Mouse (Mus musculus) lung, adult 2 months (tissue): ENCODE data around the gene Tnfrsf1a.

Experiments used
- CTCF ChIP-seq: fragments of 200-500 bp; IDR thresholded peaks from 2 replicates; pipeline ENCODE4 v1.5.1; 2011; ENCODE audit warnings: mild to moderate bottlenecking, low read length, control low read depth; ENCODE audit not compliant: insufficient read depth
- POLR2A ChIP-seq: fragments of 200-500 bp; IDR thresholded peaks from 2 replicates; pipeline ENCODE4 v1.6.1; 2011; ENCODE audit warnings: low read depth, mild to moderate bottlenecking, control low read depth, low read length, borderline replicate concordance; ENCODE audit errors: extremely low read depth

- TF ChIP-seq CTCF (no peak), POLR2A (no peak)
Measured at GRCm38 (mm10) chr6:125344084-125344483, 5.1 kb upstream of the Tnfrsf1a start.
